Mouse (Mus musculus) neural tube, embryonic 12.5 days (tissue): ENCODE measurements at regions not wholly inside any gene's neighbourhood (a gene's known extent, or its start where the extent isn't known, plus 50 kb on each side); places are given as distances from the start of the nearest gene placed in this dataset.

Experiments
- ATAC-seq: fragments of 200-750 bp; cut with Nextera tagmentation; 2 replicates; pipeline ENCODE4 v1.8.0; 2017; ENCODE audit warnings: low read depth, mild to moderate bottlenecking, moderate TSS enrichment, moderate library complexity; ENCODE audit not compliant: low FRiP score
- H3K27ac ChIP-seq: fragments of 300-500 bp; sonication (generic); 2 replicates; pipeline ENCODE4 v1.5.1; 2016
- H3K27me3 ChIP-seq: fragments of 300-500 bp; sonication (generic); replicated peaks from 2 replicates; pipeline ENCODE4 v1.6.1; 2016; ENCODE audit warnings: mild to moderate bottlenecking
- H3K36me3 ChIP-seq: fragments of 300-500 bp; sonication (generic); 2 replicates; pipeline ENCODE4 v1.6.1; 2016; ENCODE audit warnings: mild to moderate bottlenecking
- H3K4me1 ChIP-seq: fragments of 300-500 bp; sonication (generic); 2 replicates; pipeline ENCODE4 v1.6.1; 2016
- H3K4me2 ChIP-seq: fragments of 300-500 bp; sonication (generic); replicated peaks from 2 replicates; pipeline ENCODE4 v1.6.1; 2016; ENCODE audit warnings: mild to moderate bottlenecking
- H3K4me3 ChIP-seq: fragments of 300-500 bp; sonication (generic); 2 replicates; pipeline ENCODE4 v1.5.1; 2016
- H3K9ac ChIP-seq: fragments of 300-500 bp; sonication (generic); 2 replicates; pipeline ENCODE4 v1.6.1; 2016; ENCODE audit warnings: mild to moderate bottlenecking
- H3K9me3 ChIP-seq: fragments of 300-500 bp; sonication (generic); 2 replicates; pipeline ENCODE4 v1.6.1; 2016; ENCODE audit warnings: mild to moderate bottlenecking
- WGBS: fragments of 180-500 bp; shearing (Covaris S2); methylation state at CpG from one replicate; pipeline ENCODE4 v1.1.7; 2016; 5-methylcytosine and 5-hydroxymethylcytosine counted together

DNA sequence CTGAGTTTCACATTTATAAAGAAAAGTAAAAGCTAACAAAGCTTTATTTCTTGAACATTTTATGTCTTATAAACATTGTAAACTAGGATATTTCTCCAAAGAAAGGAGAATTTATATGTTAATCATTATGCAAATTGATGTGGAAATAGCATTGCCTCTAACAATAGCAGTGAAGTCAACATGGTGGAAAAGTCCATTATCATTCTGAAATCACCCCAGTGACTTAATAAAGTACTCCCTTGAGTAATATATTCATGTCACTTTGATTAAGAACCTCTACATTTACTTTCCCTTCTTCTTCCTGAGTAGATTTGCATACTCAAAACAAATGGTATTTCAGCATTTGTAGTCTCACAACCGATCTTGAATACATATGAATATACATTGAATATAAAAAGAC is 676.7 kb upstream of the Edil3 start:
- ATAC-seq: peak; percentile 85
- H3K4me1 ChIP-seq: no peaks in the 10 kb centered on the region
- 43% methylated on average over 1 of the region's 1 CpGs for WGBS

GRCm38 (mm10) chr13:88186579-88186978 is 634.7 kb upstream of the Edil3 start:
- WGBS: 89% methylated on average over 3 of the region's 3 CpGs

More for the DNA sequence above, 676.7 kb upstream of the Edil3 start:
- H3K9ac ChIP-seq: no peak overlapping the region
- H3K4me3 ChIP-seq: no peak overlapping the region
- no peaks in the 10 kb centered on the region for H3K9me3 ChIP-seq
- H3K36me3 ChIP-seq: no peaks in the 10 kb centered on the region
- no peak overlapping the region for H3K27ac ChIP-seq
- H3K4me2 ChIP-seq: no peak overlapping the region
- H3K27me3 ChIP-seq: no peaks in the 10 kb centered on the region

GRCm38 (mm10) chr13:88201717-88202323 is 619.5 kb upstream of the Edil3 start:
- Histone ChIP-seq H3K9me3 (no peaks in the 10 kb centered on the region), H3K27ac (no peak overlapping the region), H3K4me3 (no peak overlapping the region), H3K4me1 (no peaks in the 10 kb centered on the region), H3K9ac (no peak overlapping the region), H3K4me2 (no peak overlapping the region), H3K27me3 (no peaks in the 10 kb centered on the region), H3K36me3 (no peaks in the 10 kb centered on the region)
- no peak for ATAC-seq

More at GRCm38 (mm10) chr13:88186579-88186978, 634.7 kb upstream of the Edil3 start:
- Histone ChIP-seq H3K9ac (no peak overlapping the region), H3K27ac (no peak overlapping the region), H3K27me3 (no peaks in the 10 kb centered on the region), H3K4me2 (no peak overlapping the region), H3K4me1 (no peaks in the 10 kb centered on the region), H3K9me3 (no peaks in the 10 kb centered on the region), H3K36me3 (no peaks in the 10 kb centered on the region), H3K4me3 (no peak overlapping the region)
- no peak for ATAC-seq

- H3K4me2 ChIP-seq: no peak overlapping the region
- ATAC-seq: no peak
- H3K36me3 ChIP-seq: no peaks in the 10 kb centered on the region
- H3K4me3 ChIP-seq: no peak overlapping the region
- H3K27me3 ChIP-seq: no peaks in the 10 kb centered on the region
- H3K27ac ChIP-seq: no peak overlapping the region
- no peaks in the 10 kb centered on the region for H3K4me1 ChIP-seq
- no peak overlapping the region for H3K9ac ChIP-seq
- H3K9me3 ChIP-seq: no peaks in the 10 kb centered on the region
Measured at GRCm38 (mm10) chr13:88240448-88240847, 580.8 kb upstream of the Edil3 start.
